In genomic region chr10:69533505-69534388, GRCm38 (mm10) we compare ENCODE assay signal across 8 mouse cellular contexts.
DNase-seq lines count a peak whose midpoint lies in the region; ATAC-seq lines count a peak whose summit lies in the region.

No protein-coding gene starts in this region.

- H3K4me2 ChIP-seq in hindbrain, embryonic 11.5 days (replicated peaks; ENCODE audit: low read depth, low read length), result peak overlapping the region; percentile 33

- H3K4me3 ChIP-seq in hindbrain, embryonic 11.5 days (ENCODE audit: low read depth, low read length), result peak overlapping the region; percentile 44

- H3K9me3 ChIP-seq in hindbrain, embryonic 11.5 days (ENCODE audit: control insufficient read depth, low read length), result no peaks in the 10 kb centered on the region

- H3K27me3 ChIP-seq in hindbrain, embryonic 11.5 days (ENCODE audit: control insufficient read depth, insufficient read depth, low read length), result no peaks in the 10 kb centered on the region

- no peaks in the 10 kb centered on the region for H3K36me3 ChIP-seq in hindbrain, embryonic 11.5 days (ENCODE audit: control insufficient read depth, insufficient read depth, low read length)

- peak; percentile 78 for DNase-seq in MN1 (ENCODE audit: low spot score)
- peak; percentile 25 for DNase-seq in cerebellum, adult 9-10 months
- peak; percentile 75 for DNase-seq in hindbrain, embryonic 11.5 days (ENCODE audit: low spot score)
- DNase-seq in layer of hippocampus, postnatal 10 days (ENCODE audit: low spot score in 2 of 2), result peak; percentile 54 to 71
- DNase-seq in lung, postnatal 10 days, result peak; percentile 14
- DNase-seq in right cerebral cortex, postnatal 25 days, result peak; percentile 61
- DNase-seq in B cell, adult 2 months, result no peak

- peaks cover 2% of the 10 kb centered on the region; the same call in 1 of the 2 replicates for H3K4me1 ChIP-seq in hindbrain, embryonic 11.5 days (replicated peaks; ENCODE audit: control insufficient read depth, insufficient read depth, low read length)

- ATAC-seq in frontal cortex, adult (ENCODE audit: low TSS enrichment), result peak; percentile 69
- ATAC-seq in hindbrain, embryonic 11.5 days (ENCODE audit: low FRiP score), result peak; percentile 74

- H3K9ac ChIP-seq in hindbrain, embryonic 11.5 days (ENCODE audit: low read depth, low read length), result peak overlapping the region; percentile 60

- 3% methylated on average over 22 of the region's 22 CpGs for WGBS in hindbrain, embryonic 11.5 days

- H3K27ac ChIP-seq in hindbrain, embryonic 11.5 days (ENCODE audit: low read depth, low read length), result peak overlapping the region; percentile 87

Comparison
In these comparisons a context has a peak if more than half of its experiments do, and no peak if none do; other contexts are left out.
1. DNase-seq: peak in MN1 (single experiment), cerebellum, adult 9-10 months (single experiment), hindbrain, embryonic 11.5 days (single experiment), layer of hippocampus, postnatal 10 days (2 of 2), lung, postnatal 10 days (single experiment) and right cerebral cortex, postnatal 25 days (single experiment); none in B cell, adult 2 months (0 of 2).